Mouse (Mus musculus): Measurements from ENCODE around the gene Zbtb20. TPM values are rescaled to one million over a fixed set of nuclear protein-coding genes. Genes with fewer than 3 reads are reported as not detected.

The Zbtb20 gene
- total and polyA plus RNA-seq, 2 experiments from 2014 or later, result 25.2 to 38.0 TPM

GRCm38 (mm10) chr16:43641230-43641629, 765.5 kb downstream of the Zbtb20 start:
- Histone ChIP-seq H3K36me3 (ENCODE audit: insufficient read depth, low read length) (no peaks in the 10 kb centered on the region), H3K9me3 (ENCODE audit: low read length) (no peaks in the 10 kb centered on the region), H3K4me1 (ENCODE audit: insufficient read depth, low read length) (no peaks in the 10 kb centered on the region), H3K4me3 (ENCODE audit: low read depth, low read length) (no peak overlapping the region), H3K4me2 (ENCODE audit: low read depth, low read length, poor library complexity, severe bottlenecking) (no peak overlapping the region), H3K27ac (ENCODE audit: low read depth, low read length) (no peak overlapping the region), H3K27me3 (ENCODE audit: insufficient read depth, low read length) (no peaks in the 10 kb centered on the region), H3K9ac (replicated peaks; ENCODE audit: low read length, poor library complexity, severe bottlenecking) (no peak overlapping the region)
- 89% methylated on average over 8 of the region's 8 CpGs for WGBS
- DNase-seq (ENCODE audit: low spot score) (no peak), ATAC-seq (ENCODE audit: low FRiP score) (no peak)
- no peak for TF ChIP-seq CTCF (IDR thresholded peaks at IDR 0.05)

- Histone ChIP-seq H3K4me3 (ENCODE audit: low read depth, low read length) (no peak overlapping the region), H3K27me3 (ENCODE audit: insufficient read depth, low read length) (no peaks in the 10 kb centered on the region), H3K9me3 (ENCODE audit: low read length) (no peaks in the 10 kb centered on the region), H3K4me1 (ENCODE audit: insufficient read depth, low read length) (no peaks in the 10 kb centered on the region), H3K4me2 (ENCODE audit: low read depth, low read length, poor library complexity, severe bottlenecking) (no peak overlapping the region), H3K9ac (replicated peaks; ENCODE audit: low read length, poor library complexity, severe bottlenecking) (no peak overlapping the region), H3K36me3 (ENCODE audit: insufficient read depth, low read length) (no peaks in the 10 kb centered on the region), H3K27ac (ENCODE audit: low read depth, low read length) (no peak overlapping the region)
- WGBS, result 80% methylated on average over 4 of the region's 4 CpGs
- no peak for TF ChIP-seq CTCF (IDR thresholded peaks at IDR 0.05)
- DNase-seq (ENCODE audit: low spot score) (no peak), ATAC-seq (ENCODE audit: low FRiP score) (no peak)
Observed at GRCm38 (mm10) chr16:43645879-43646278, 770.2 kb downstream of the Zbtb20 start.

DNA sequence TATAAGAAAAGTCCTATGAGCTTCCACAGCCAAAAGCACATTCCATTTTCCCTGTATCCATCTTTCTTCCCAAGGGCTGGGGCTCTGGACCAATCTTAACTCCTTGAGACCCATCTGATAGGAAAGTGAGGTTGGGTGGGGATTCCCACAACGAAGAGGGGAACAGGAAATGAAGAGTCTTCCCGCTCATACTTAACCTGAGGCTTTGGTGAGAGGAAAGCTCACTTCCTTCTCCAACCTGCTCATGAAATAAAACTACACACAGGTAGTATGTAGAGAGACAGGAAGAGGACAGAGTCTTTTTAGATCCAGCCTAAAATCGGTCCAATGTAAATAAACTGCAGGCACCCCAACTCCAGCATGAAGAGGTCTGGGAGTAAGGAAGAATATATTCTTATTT, 771.3 kb downstream of the Zbtb20 start:
- H3K4me3 ChIP-seq (ENCODE audit: low read depth, low read length), result no peak overlapping the region
- H3K27ac ChIP-seq (ENCODE audit: low read depth, low read length), result no peak overlapping the region
- WGBS, result 96% methylated on average over 3 of the region's 3 CpGs
- H3K27me3 ChIP-seq (ENCODE audit: insufficient read depth, low read length), result no peaks in the 10 kb centered on the region
- no peaks in the 10 kb centered on the region for H3K36me3 ChIP-seq (ENCODE audit: insufficient read depth, low read length)
- no peak overlapping the region for H3K9ac ChIP-seq (replicated peaks; ENCODE audit: low read length, poor library complexity, severe bottlenecking)
- no peak for TF ChIP-seq CTCF (IDR thresholded peaks at IDR 0.05)
- H3K9me3 ChIP-seq (ENCODE audit: low read length), result no peaks in the 10 kb centered on the region
- no peaks in the 10 kb centered on the region for H3K4me1 ChIP-seq (ENCODE audit: insufficient read depth, low read length)
- DNase-seq (ENCODE audit: low spot score) (no peak), ATAC-seq (ENCODE audit: low FRiP score) (no peak)
- H3K4me2 ChIP-seq (ENCODE audit: low read depth, low read length, poor library complexity, severe bottlenecking), result no peak overlapping the region

DNA sequence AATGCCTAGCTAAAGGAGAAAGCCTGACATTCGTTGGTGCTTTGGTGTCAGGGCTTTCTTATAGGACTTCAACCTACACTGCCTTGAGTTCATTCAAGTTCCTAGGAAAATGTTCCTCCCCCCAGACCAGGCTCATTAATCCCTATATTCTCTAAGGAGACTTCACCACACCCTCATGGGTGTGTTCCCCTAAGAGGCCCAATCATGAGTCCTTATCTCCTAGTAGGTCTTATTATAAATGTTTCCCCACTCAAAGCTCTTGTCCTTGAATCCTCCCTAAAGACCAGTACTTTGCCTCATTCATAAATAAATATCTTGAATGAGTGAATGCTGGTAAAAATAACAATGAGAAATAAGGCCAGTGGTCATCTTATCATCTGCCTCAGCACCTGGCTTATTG, 772.0 kb downstream of the Zbtb20 start:
- H3K9ac ChIP-seq (replicated peaks; ENCODE audit: low read length, poor library complexity, severe bottlenecking), result no peak overlapping the region
- H3K9me3 ChIP-seq (ENCODE audit: low read length), result no peaks in the 10 kb centered on the region
- H3K4me3 ChIP-seq (ENCODE audit: low read depth, low read length), result no peak overlapping the region
- no peak overlapping the region for H3K4me2 ChIP-seq (ENCODE audit: low read depth, low read length, poor library complexity, severe bottlenecking)
- H3K27me3 ChIP-seq (ENCODE audit: insufficient read depth, low read length), result no peaks in the 10 kb centered on the region
- ATAC-seq (ENCODE audit: low FRiP score) (no peak), DNase-seq (ENCODE audit: low spot score) (no peak)
- TF ChIP-seq CTCF (IDR thresholded peaks at IDR 0.05), result no peak
- H3K27ac ChIP-seq (ENCODE audit: low read depth, low read length), result no peak overlapping the region
- WGBS, result 77% methylated on average over 1 of the region's 1 CpGs
- H3K4me1 ChIP-seq (ENCODE audit: insufficient read depth, low read length), result no peaks in the 10 kb centered on the region
- H3K36me3 ChIP-seq (ENCODE audit: insufficient read depth, low read length), result no peaks in the 10 kb centered on the region

DNA sequence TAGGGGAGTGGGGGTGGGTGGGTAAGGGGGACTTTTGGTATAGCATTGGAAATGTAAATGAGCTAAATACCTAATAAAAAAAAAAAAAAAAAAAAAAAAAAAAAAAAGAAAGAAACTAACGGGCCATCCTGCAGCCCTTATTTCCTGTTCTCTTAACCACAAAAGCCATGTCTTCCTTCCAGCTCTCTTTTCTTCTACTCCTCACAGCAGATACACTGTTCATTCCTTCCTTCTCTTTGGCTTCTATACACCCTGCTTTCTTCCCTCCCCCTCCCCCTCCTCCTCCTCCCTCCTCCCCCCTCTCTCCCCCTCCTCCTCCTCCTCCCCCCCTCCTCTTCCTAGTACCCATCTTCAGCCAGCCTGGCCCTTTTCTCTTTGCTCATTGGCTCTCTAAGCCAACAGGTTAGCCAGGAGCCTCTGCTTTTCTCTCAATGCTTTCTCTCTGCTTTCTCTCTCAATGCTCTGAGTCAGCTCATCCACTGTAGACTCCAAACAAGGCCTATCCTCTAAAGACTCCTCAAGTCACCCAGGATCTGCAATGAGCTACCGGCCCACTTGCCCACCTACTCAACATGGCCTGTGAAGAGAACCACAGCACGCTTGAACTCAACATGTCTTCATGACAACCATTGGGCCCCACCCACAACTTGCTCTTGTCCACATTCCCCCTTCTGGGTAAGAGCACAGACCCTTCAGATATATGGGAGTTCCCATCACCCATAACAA, 774.8 kb downstream of the Zbtb20 start:
- 94% methylated on average over 3 of the region's 3 CpGs for WGBS
- H3K4me1 ChIP-seq (ENCODE audit: insufficient read depth, low read length), result no peaks in the 10 kb centered on the region
- DNase-seq (ENCODE audit: low spot score) (no peak), ATAC-seq (ENCODE audit: low FRiP score) (no peak)
- H3K27ac ChIP-seq (ENCODE audit: low read depth, low read length), result no peak overlapping the region
- H3K36me3 ChIP-seq (ENCODE audit: insufficient read depth, low read length), result no peaks in the 10 kb centered on the region
- no peaks in the 10 kb centered on the region for H3K9me3 ChIP-seq (ENCODE audit: low read length)
- TF ChIP-seq CTCF (IDR thresholded peaks at IDR 0.05), result no peak
- H3K4me3 ChIP-seq (ENCODE audit: low read depth, low read length), result no peak overlapping the region
- no peaks in the 10 kb centered on the region for H3K27me3 ChIP-seq (ENCODE audit: insufficient read depth, low read length)
- no peak overlapping the region for H3K9ac ChIP-seq (replicated peaks; ENCODE audit: low read length, poor library complexity, severe bottlenecking)
- H3K4me2 ChIP-seq (ENCODE audit: low read depth, low read length, poor library complexity, severe bottlenecking), result no peak overlapping the region

- ATAC-seq (ENCODE audit: low FRiP score), result no peak
- WGBS, result 84% methylated on average over 2 of the region's 2 CpGs
- no peak for TF ChIP-seq CTCF (IDR thresholded peaks at IDR 0.05)
Observed at GRCm38 (mm10) chr16:43653288-43653687, 777.6 kb downstream of the Zbtb20 start.

More at GRCm38 (mm10) chr16:43653288-43653687, 777.6 kb downstream of the Zbtb20 start:
- H3K4me3 ChIP-seq (ENCODE audit: low read depth, low read length), result no peak overlapping the region
- H3K9ac ChIP-seq (replicated peaks; ENCODE audit: low read length, poor library complexity, severe bottlenecking), result no peak overlapping the region
- no peaks in the 10 kb centered on the region for H3K4me1 ChIP-seq (ENCODE audit: insufficient read depth, low read length)
- H3K9me3 ChIP-seq (ENCODE audit: low read length), result no peaks in the 10 kb centered on the region
- no peak overlapping the region for H3K27ac ChIP-seq (ENCODE audit: low read depth, low read length)
- H3K36me3 ChIP-seq (ENCODE audit: insufficient read depth, low read length), result no peaks in the 10 kb centered on the region
- no peak overlapping the region for H3K4me2 ChIP-seq (ENCODE audit: low read depth, low read length, poor library complexity, severe bottlenecking)
- DNase-seq (ENCODE audit: low spot score), result no peak
- no peaks in the 10 kb centered on the region for H3K27me3 ChIP-seq (ENCODE audit: insufficient read depth, low read length)
